Mouse (Mus musculus) c-Kit-positive CD71-positive TER-119-negative erythroid progenitor cells, embryonic 14.5 days (primary cell): ENCODE measurements around the gene Rnf144a.
"Not testable (repeated sequence)": the region's sequence is repeated elsewhere in the genome, so short reads cannot be mapped to it uniquely, and the experiment has no call there.

Experiments
- DNase-seq: peaks from one replicate; pipeline ENCODE4 v3.0.0-alpha.2; 2013; ENCODE audit warnings: low read depth

The Rnf144a gene

GRCm38 (mm10) chr12:26316261-26316660, 98.8 kb downstream of the Rnf144a start:
- no peak for DNase-seq

GRCm38 (mm10) chr12:26314959-26315358, 100.1 kb downstream of the Rnf144a start:
- peak; percentile 4 for DNase-seq

- peak; percentile 19 for DNase-seq
These were observed 103.5 kb downstream of the Rnf144a start for GRCm38 (mm10) chr12:26311548-26311947.

GRCm38 (mm10) chr12:26310247-26310646, 104.8 kb downstream of the Rnf144a start:
- DNase-seq = no peak

GRCm38 (mm10) chr12:26302886-26303285, 112.2 kb downstream of the Rnf144a start:
- no peak for DNase-seq

- no peak for DNase-seq
These were observed 115.5 kb downstream of the Rnf144a start for GRCm38 (mm10) chr12:26299515-26300090.

- not testable (repeated sequence) for DNase-seq
These were observed 119.1 kb downstream of the Rnf144a start for GRCm38 (mm10) chr12:26295995-26296394.

- no peak for DNase-seq
These were observed 125.9 kb downstream of the Rnf144a start for GRCm38 (mm10) chr12:26289200-26289599.

GRCm38 (mm10) chr12:26288347-26288746, 126.7 kb downstream of the Rnf144a start:
- DNase-seq = no peak

GRCm38 (mm10) chr12:26285939-26286338, 129.1 kb downstream of the Rnf144a start:
- no peak for DNase-seq

GRCm38 (mm10) chr12:26285460-26285859, 129.6 kb downstream of the Rnf144a start:
- DNase-seq = no peak

- DNase-seq = no peak
These were observed 134.2 kb downstream of the Rnf144a start for GRCm38 (mm10) chr12:26280719-26281480.

GRCm38 (mm10) chr12:26277002-26277669, 137.9 kb downstream of the Rnf144a start:
- no peak for DNase-seq

- no peak for DNase-seq
These were observed 138.5 kb downstream of the Rnf144a start for GRCm38 (mm10) chr12:26276556-26276955.
